Mouse (Mus musculus): ENCODE data around the gene Olfr574. TPM values are rescaled to one million over a fixed set of nuclear protein-coding genes. Genes with fewer than 3 reads are reported as not detected.

Gene Olfr574
- polyA plus RNA-seq, 1 experiment from 2014 or later: not detected

- WGBS: 73% methylated on average over 1 of the region's 1 CpGs
- ATAC-seq: no peak
- H3K9ac ChIP-seq (ENCODE audit: low read depth, low read length): no peak overlapping the region
Measured at GRCm38 (mm10) chr7:102950732-102951131, 2.5 kb downstream of the Olfr574 start.

DNA sequence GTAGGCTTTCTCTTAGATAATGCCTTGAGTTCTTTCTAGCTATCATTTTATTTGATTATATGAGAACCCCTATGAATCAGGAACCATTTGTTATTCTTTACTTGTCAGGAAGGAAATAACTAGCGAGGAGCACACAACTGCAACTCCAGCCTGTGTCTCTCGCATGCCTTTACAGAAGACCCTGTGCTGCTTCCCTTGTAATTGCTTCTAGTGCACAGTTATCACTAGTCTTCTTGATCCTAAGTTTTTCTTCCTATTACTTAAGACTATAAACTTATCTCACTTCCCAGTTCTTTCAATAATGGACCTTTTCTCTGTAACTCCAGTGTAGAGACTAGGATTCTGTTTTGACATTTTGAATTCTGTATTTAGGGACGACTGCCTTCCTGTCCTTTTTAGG lies 9.9 kb downstream of the Olfr574 start:
- WGBS: 89% methylated on average over 3 of the region's 3 CpGs
- H3K27me3 ChIP-seq (ENCODE audit: control insufficient read depth, insufficient read depth, low read depth, low read length): no peaks in the 10 kb centered on the region
- ATAC-seq: no peak
- H3K27ac ChIP-seq (ENCODE audit: low read length): no peak overlapping the region
- no peak overlapping the region for H3K4me3 ChIP-seq (ENCODE audit: low read depth, low read length)
- no peak overlapping the region for H3K9ac ChIP-seq (ENCODE audit: low read depth, low read length)
- no peaks in the 10 kb centered on the region for H3K9me3 ChIP-seq (replicated peaks; ENCODE audit: control insufficient read depth, low read length, poor library complexity, severe bottlenecking)
- H3K4me1 ChIP-seq (ENCODE audit: control insufficient read depth, insufficient read depth, low read length): no peaks in the 10 kb centered on the region
- no peak overlapping the region for H3K4me2 ChIP-seq (ENCODE audit: low read length)
- no peaks in the 10 kb centered on the region for H3K36me3 ChIP-seq (ENCODE audit: control insufficient read depth, insufficient read depth, low read length)

More at GRCm38 (mm10) chr7:102950732-102951131, 2.5 kb downstream of the Olfr574 start:
- H3K9me3 ChIP-seq (replicated peaks; ENCODE audit: control insufficient read depth, low read length, poor library complexity, severe bottlenecking): no peaks in the 10 kb centered on the region
- H3K36me3 ChIP-seq (ENCODE audit: control insufficient read depth, insufficient read depth, low read length): no peaks in the 10 kb centered on the region
- no peak overlapping the region for H3K4me2 ChIP-seq (ENCODE audit: low read length)
- no peak overlapping the region for H3K27ac ChIP-seq (ENCODE audit: low read length)
- H3K4me3 ChIP-seq (ENCODE audit: low read depth, low read length): no peak overlapping the region
- H3K27me3 ChIP-seq (ENCODE audit: control insufficient read depth, insufficient read depth, low read depth, low read length): no peaks in the 10 kb centered on the region
- H3K4me1 ChIP-seq (ENCODE audit: control insufficient read depth, insufficient read depth, low read length): no peaks in the 10 kb centered on the region

DNA sequence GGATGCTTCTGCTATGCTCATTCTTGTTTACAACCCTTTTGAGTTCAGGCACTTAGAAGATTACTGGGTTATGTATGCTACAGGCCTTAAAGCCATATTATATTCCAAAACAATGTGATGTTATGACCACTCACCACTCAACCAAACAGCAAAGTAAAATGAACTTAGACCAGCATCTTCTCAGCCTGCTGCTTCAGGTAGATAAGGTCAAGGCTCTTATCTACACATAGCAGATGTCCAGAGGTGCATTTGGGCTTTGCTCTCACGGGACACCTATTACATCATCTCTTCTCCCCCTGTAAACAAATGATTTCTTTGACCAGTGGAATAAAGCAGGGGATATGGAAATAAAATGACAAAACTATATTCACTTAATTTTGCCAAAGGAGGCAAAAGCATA lies 10.3 kb downstream of the Olfr574 start, which contains the start of gene Olfr575:
Gene Olfr575, minus strand, starts transcription at position 183 of the 400 bp plus-strand sequence.
- 73% methylated on average over 1 of the region's 1 CpGs for WGBS
- H3K9me3 ChIP-seq (replicated peaks; ENCODE audit: control insufficient read depth, low read length, poor library complexity, severe bottlenecking): no peaks in the 10 kb centered on the region
- no peaks in the 10 kb centered on the region for H3K4me1 ChIP-seq (ENCODE audit: control insufficient read depth, insufficient read depth, low read length)
- no peak within 1 kb of the TSS for H3K4me3 ChIP-seq (ENCODE audit: low read depth, low read length)
- no peak within 1 kb of the TSS for H3K27ac ChIP-seq (ENCODE audit: low read length)
- ATAC-seq: no peak
- no peaks in the 10 kb centered on the region for H3K27me3 ChIP-seq (ENCODE audit: control insufficient read depth, insufficient read depth, low read depth, low read length)
- H3K9ac ChIP-seq (ENCODE audit: low read depth, low read length): no peak within 1 kb of the TSS
- no peaks in the 10 kb centered on the region for H3K36me3 ChIP-seq (ENCODE audit: control insufficient read depth, insufficient read depth, low read length)
- no peak within 1 kb of the TSS for H3K4me2 ChIP-seq (ENCODE audit: low read length)

- Histone ChIP-seq H3K27ac (ENCODE audit: low read length) (no peak within 1 kb of the TSS), H3K4me3 (ENCODE audit: low read depth, low read length) (no peak within 1 kb of the TSS), H3K27me3 (ENCODE audit: control insufficient read depth, insufficient read depth, low read depth, low read length) (no peaks in the 10 kb centered on the region), H3K36me3 (ENCODE audit: control insufficient read depth, insufficient read depth, low read length) (no peaks in the 10 kb centered on the region), H3K9me3 (replicated peaks; ENCODE audit: control insufficient read depth, low read length, poor library complexity, severe bottlenecking) (no peaks in the 10 kb centered on the region), H3K4me1 (ENCODE audit: control insufficient read depth, insufficient read depth, low read length) (no peaks in the 10 kb centered on the region), H3K4me2 (ENCODE audit: low read length) (no peak within 1 kb of the TSS), H3K9ac (ENCODE audit: low read depth, low read length) (no peak within 1 kb of the TSS)
- 62% methylated on average over 2 of the region's 2 CpGs for WGBS
- ATAC-seq: no peak
Measured at GRCm38 (mm10) chr7:102962360-102962759, 14.1 kb downstream of the Olfr574 start, which contains the start of gene Olfr576. Gene Olfr576, plus strand, starts transcription at chr7:102962660.

DNA sequence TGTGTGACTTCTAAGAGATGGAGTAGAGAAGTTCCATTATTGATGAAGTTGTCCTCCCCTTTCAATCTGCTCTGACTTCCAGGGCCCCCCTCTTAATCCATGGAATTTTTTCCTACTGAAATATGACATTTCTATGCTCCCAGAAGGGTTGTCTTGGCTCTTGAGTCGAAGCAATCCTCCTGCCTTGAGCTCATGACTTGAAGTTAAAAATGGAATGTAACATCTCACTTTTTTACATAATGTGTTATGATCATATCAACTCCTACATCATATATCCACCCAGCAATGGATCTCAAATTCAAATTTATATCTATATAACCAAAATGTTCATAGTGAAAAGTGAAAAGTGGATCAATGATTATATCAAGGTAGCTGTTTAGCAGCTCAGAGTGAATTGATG lies 26.1 kb downstream of the Olfr574 start:
- Histone ChIP-seq H3K27me3 (ENCODE audit: control insufficient read depth, insufficient read depth, low read depth, low read length) (no peaks in the 10 kb centered on the region), H3K4me2 (ENCODE audit: low read length) (no peak overlapping the region), H3K9me3 (replicated peaks; ENCODE audit: control insufficient read depth, low read length, poor library complexity, severe bottlenecking) (no peaks in the 10 kb centered on the region), H3K36me3 (ENCODE audit: control insufficient read depth, insufficient read depth, low read length) (no peaks in the 10 kb centered on the region), H3K4me1 (ENCODE audit: control insufficient read depth, insufficient read depth, low read length) (no peaks in the 10 kb centered on the region), H3K9ac (ENCODE audit: low read depth, low read length) (no peak overlapping the region), H3K27ac (ENCODE audit: low read length) (no peak overlapping the region), H3K4me3 (ENCODE audit: low read depth, low read length) (no peak overlapping the region)
- WGBS: 39% methylated on average over 1 of the region's 1 CpGs
- ATAC-seq: no peak

GRCm38 (mm10) chr7:102975843-102976242 lies 27.6 kb downstream of the Olfr574 start, which contains the start of gene Olfr577:
Gene Olfr577, minus strand, starts transcription at chr7:102975943.
- Histone ChIP-seq H3K4me1 (ENCODE audit: control insufficient read depth, insufficient read depth, low read length) (no peaks in the 10 kb centered on the region), H3K9me3 (replicated peaks; ENCODE audit: control insufficient read depth, low read length, poor library complexity, severe bottlenecking) (no peaks in the 10 kb centered on the region), H3K27me3 (ENCODE audit: control insufficient read depth, insufficient read depth, low read depth, low read length) (no peaks in the 10 kb centered on the region), H3K27ac (ENCODE audit: low read length) (no peak within 1 kb of the TSS), H3K9ac (ENCODE audit: low read depth, low read length) (no peak within 1 kb of the TSS), H3K4me3 (ENCODE audit: low read depth, low read length) (no peak within 1 kb of the TSS), H3K4me2 (ENCODE audit: low read length) (no peak within 1 kb of the TSS), H3K36me3 (ENCODE audit: control insufficient read depth, insufficient read depth, low read length) (no peaks in the 10 kb centered on the region)
- no peak for ATAC-seq
- WGBS: 84% methylated on average over 2 of the region's 2 CpGs

GRCm38 (mm10) chr7:102989224-102989623 lies 41.0 kb downstream of the Olfr574 start, which contains the start of gene Olfr578:
Gene Olfr578, minus strand, starts transcription at chr7:102989324.
- no peak within 1 kb of the TSS for H3K4me2 ChIP-seq (ENCODE audit: low read length)

More at GRCm38 (mm10) chr7:102989224-102989623, 41.0 kb downstream of the Olfr574 start, which contains the start of gene Olfr578:
- Histone ChIP-seq H3K9me3 (replicated peaks; ENCODE audit: control insufficient read depth, low read length, poor library complexity, severe bottlenecking) (no peaks in the 10 kb centered on the region), H3K4me1 (ENCODE audit: control insufficient read depth, insufficient read depth, low read length) (no peaks in the 10 kb centered on the region), H3K4me3 (ENCODE audit: low read depth, low read length) (no peak within 1 kb of the TSS), H3K27ac (ENCODE audit: low read length) (no peak within 1 kb of the TSS), H3K9ac (ENCODE audit: low read depth, low read length) (no peak within 1 kb of the TSS), H3K36me3 (ENCODE audit: control insufficient read depth, insufficient read depth, low read length) (no peaks in the 10 kb centered on the region), H3K27me3 (ENCODE audit: control insufficient read depth, insufficient read depth, low read depth, low read length) (no peaks in the 10 kb centered on the region)
- ATAC-seq: no peak
- WGBS: 83% methylated on average over 3 of the region's 3 CpGs

Other genes starting within 250 kb of the Olfr574 start
- gene Olfr558, start 246.3 kb upstream of the Olfr574 start, polyA plus RNA-seq (2015; fragmentation: Nextera tagmentation; extraction: Ambion mirVana): not detected in 2 replicates
- gene Olfr33, start 229.4 kb upstream of the Olfr574 start, polyA plus RNA-seq (2015; fragmentation: Nextera tagmentation; extraction: Ambion mirVana): not detected in 2 replicates
- not detected in 2 replicates for gene Olfr559, start 221.0 kb upstream of the Olfr574 start, polyA plus RNA-seq (2015; fragmentation: Nextera tagmentation; extraction: Ambion mirVana)
- gene Olfr560, start 189.1 kb upstream of the Olfr574 start, polyA plus RNA-seq (2015; fragmentation: Nextera tagmentation; extraction: Ambion mirVana): not detected in 2 replicates
- gene Olfr78, start 189.0 kb upstream of the Olfr574 start, polyA plus RNA-seq (2015; fragmentation: Nextera tagmentation; extraction: Ambion mirVana): 0.16 TPM in 1 of 2 replicates, not detected in the other
- not detected in 2 replicates for gene Olfr561, start 177.2 kb upstream of the Olfr574 start, polyA plus RNA-seq (2015; fragmentation: Nextera tagmentation; extraction: Ambion mirVana)
- not detected in 2 replicates for gene Olfr564, start 145.0 kb upstream of the Olfr574 start, polyA plus RNA-seq (2015; fragmentation: Nextera tagmentation; extraction: Ambion mirVana)
- not detected in 2 replicates for gene Olfr566, start 89.7 kb upstream of the Olfr574 start, polyA plus RNA-seq (2015; fragmentation: Nextera tagmentation; extraction: Ambion mirVana)
- not detected in 2 replicates for gene Olfr568, start 71.3 kb upstream of the Olfr574 start, polyA plus RNA-seq (2015; fragmentation: Nextera tagmentation; extraction: Ambion mirVana)
- gene Olfr569, start 57.6 kb upstream of the Olfr574 start, polyA plus RNA-seq (2015; fragmentation: Nextera tagmentation; extraction: Ambion mirVana): not detected in 2 replicates
- gene Olfr570, start 53.9 kb upstream of the Olfr574 start, polyA plus RNA-seq (2015; fragmentation: Nextera tagmentation; extraction: Ambion mirVana): 0.20 TPM in 1 of 2 replicates, not detected in the other
- gene Olfr571, start 30.9 kb upstream of the Olfr574 start, polyA plus RNA-seq (2015; fragmentation: Nextera tagmentation; extraction: Ambion mirVana): not detected in 2 replicates
- gene Olfr572, start 24.1 kb upstream of the Olfr574 start, polyA plus RNA-seq (2015; fragmentation: Nextera tagmentation; extraction: Ambion mirVana): not detected in 2 replicates
- not detected in 2 replicates for gene Olfr573-ps1, start 5.9 kb upstream of the Olfr574 start, polyA plus RNA-seq (2015; fragmentation: Nextera tagmentation; extraction: Ambion mirVana)
- not detected in 2 replicates for gene Olfr575, start 10.3 kb downstream of the Olfr574 start, polyA plus RNA-seq (2015; fragmentation: Nextera tagmentation; extraction: Ambion mirVana)
- not detected in 2 replicates for gene Olfr576, start 14.2 kb downstream of the Olfr574 start, polyA plus RNA-seq (2015; fragmentation: Nextera tagmentation; extraction: Ambion mirVana)
- not detected in 2 replicates for gene Olfr577, start 27.5 kb downstream of the Olfr574 start, polyA plus RNA-seq (2015; fragmentation: Nextera tagmentation; extraction: Ambion mirVana)
- gene Olfr578, start 40.9 kb downstream of the Olfr574 start, polyA plus RNA-seq (2015; fragmentation: Nextera tagmentation; extraction: Ambion mirVana): not detected in 2 replicates
- gene Olfr582, start 89.6 kb downstream of the Olfr574 start, polyA plus RNA-seq (2015; fragmentation: Nextera tagmentation; extraction: Ambion mirVana): not detected in 2 replicates
- gene Olfr583, start 102.8 kb downstream of the Olfr574 start, polyA plus RNA-seq (2015; fragmentation: Nextera tagmentation; extraction: Ambion mirVana): not detected in 2 replicates
- gene Olfr584, start 133.4 kb downstream of the Olfr574 start, polyA plus RNA-seq (2015; fragmentation: Nextera tagmentation; extraction: Ambion mirVana): not detected in 2 replicates
- gene Olfr585, start 149.3 kb downstream of the Olfr574 start, polyA plus RNA-seq (2015; fragmentation: Nextera tagmentation; extraction: Ambion mirVana): not detected in 2 replicates
- not detected in 2 replicates for gene Olfr586, start 177.2 kb downstream of the Olfr574 start, polyA plus RNA-seq (2015; fragmentation: Nextera tagmentation; extraction: Ambion mirVana)
- not detected in 2 replicates for gene Olfr588-ps1, start 192.4 kb downstream of the Olfr574 start, polyA plus RNA-seq (2015; fragmentation: Nextera tagmentation; extraction: Ambion mirVana)
- gene Olfr589, start 207.9 kb downstream of the Olfr574 start, polyA plus RNA-seq (2015; fragmentation: Nextera tagmentation; extraction: Ambion mirVana): not detected in 2 replicates
- gene Olfr591, start 229.9 kb downstream of the Olfr574 start, polyA plus RNA-seq (2015; fragmentation: Nextera tagmentation; extraction: Ambion mirVana): not detected in 2 replicates
- gene Olfr592, start 236.3 kb downstream of the Olfr574 start, polyA plus RNA-seq (2015; fragmentation: Nextera tagmentation; extraction: Ambion mirVana): not detected in 2 replicates